Mouse (Mus musculus) stomach, postnatal 0 days (tissue): Measurements from ENCODE around the gene Marco. TPM values are rescaled to one million over a fixed set of nuclear protein-coding genes. Genes with fewer than 3 reads are reported as not detected.

Experiments
- ATAC-seq: fragments of 200-750 bp; cut with Nextera tagmentation; 2 replicates; pipeline ENCODE4 v1.8.0; 2017; ENCODE audit not compliant: low FRiP score, low TSS enrichment
- DNase-seq: peaks from one replicate; pipeline ENCODE4 v3.0.0-alpha.2; 2016; ENCODE audit warnings: low spot score
- H3K27ac ChIP-seq: fragments of 300-500 bp; sonication (generic); replicated peaks from 2 replicates; pipeline ENCODE4 v1.5.1; 2014; ENCODE audit warnings: mild to moderate bottlenecking, control low read depth
- H3K27me3 ChIP-seq: fragments of 300-500 bp; sonication (generic); 2 replicates; pipeline ENCODE4 v1.6.1; 2014; ENCODE audit warnings: low read length; ENCODE audit not compliant: control insufficient read depth, insufficient read depth
- H3K36me3 ChIP-seq: fragments of 300-500 bp; sonication (generic); 2 replicates; pipeline ENCODE4 v1.6.1; 2014; ENCODE audit warnings: low read length, mixed read lengths; ENCODE audit not compliant: control insufficient read depth, insufficient read depth
- H3K4me1 ChIP-seq: fragments of 300-500 bp; sonication (generic); replicated peaks from 2 replicates; pipeline ENCODE4 v1.6.1; 2014; ENCODE audit warnings: antibody characterized with exemption; ENCODE audit not compliant: control insufficient read depth, insufficient read depth
- H3K4me2 ChIP-seq: fragments of 300-500 bp; sonication (generic); replicated peaks from 2 replicates; pipeline ENCODE4 v1.6.1; 2014; ENCODE audit warnings: low read depth, mild to moderate bottlenecking, control low read depth, moderate library complexity
- H3K4me3 ChIP-seq: fragments of 300-500 bp; sonication (generic); 2 replicates; pipeline ENCODE4 v1.5.1; 2014; ENCODE audit warnings: low read depth, low read length, control low read depth
- H3K9ac ChIP-seq: fragments of 300-500 bp; sonication (generic); 2 replicates; pipeline ENCODE4 v1.6.1; 2014; ENCODE audit warnings: mild to moderate bottlenecking, low read length, control low read depth, mixed read lengths
- H3K9me3 ChIP-seq: fragments of 300-500 bp; sonication (generic); 2 replicates; pipeline ENCODE4 v1.6.1; 2016; ENCODE audit warnings: low read length; ENCODE audit not compliant: control insufficient read depth
- CTCF ChIP-seq: IDR thresholded peaks from 2 replicates; pipeline ENCODE4 v1.5.1; 2016; ENCODE audit warnings: antibody characterized with exemption, low read depth, mild to moderate bottlenecking, moderate library complexity
- EP300 ChIP-seq: optimal IDR thresholded peaks from 2 replicates; pipeline ENCODE3; 2016; ENCODE audit warnings: antibody characterized with exemption
- WGBS: fragments of 180-500 bp; shearing (Covaris S2); extraction: QIAGEN DNeasy Blood & Tissue Kit; methylation state at CpG from one replicate; pipeline ENCODE4 v1.1.7; 2014; 5-methylcytosine and 5-hydroxymethylcytosine counted together
- polyA plus RNA-seq: library from polyadenylated mRNA; unstranded; fragments of >200 nt; fragmentation: Nextera tagmentation; extraction: Ambion mirVana; gene quantifications from 2 replicates; pipeline ENCODE4 v1.2.1, GENCODE M21; 2015

Marco gene
- polyA plus RNA-seq, 1 experiment from 2014 or later = 0.07 TPM

DNA sequence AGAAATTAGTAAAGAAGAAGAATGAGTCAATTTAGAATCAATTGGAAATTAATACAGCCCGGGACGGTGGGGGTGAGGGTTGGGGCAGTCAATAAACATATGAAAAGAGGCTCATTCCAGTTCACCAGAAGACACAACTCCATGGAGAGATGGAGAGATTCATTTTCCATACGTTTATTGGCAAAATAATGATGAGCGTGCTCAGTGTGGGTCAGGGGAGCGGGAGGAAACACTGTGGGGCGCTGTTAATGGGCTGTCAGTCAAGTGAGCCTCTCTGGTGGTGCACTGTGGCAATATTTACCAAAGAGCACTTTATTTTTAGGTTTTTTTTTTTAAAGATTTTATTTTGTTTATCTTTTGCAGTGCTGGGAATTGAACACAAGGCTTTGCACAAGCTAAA lies 45.8 kb downstream of the Marco start:
- H3K36me3 ChIP-seq = no peaks in the 10 kb centered on the region
- no peak for ATAC-seq
- H3K4me2 ChIP-seq = no peak overlapping the region
- no peak overlapping the region for H3K4me3 ChIP-seq
- no peak overlapping the region for H3K9ac ChIP-seq
- 57% methylated on average over 6 of the region's 6 CpGs for WGBS
- H3K27ac ChIP-seq = no peak overlapping the region
- no peaks in the 10 kb centered on the region for H3K9me3 ChIP-seq
- H3K27me3 ChIP-seq = no peaks in the 10 kb centered on the region
- TF ChIP-seq EP300 (no peak), CTCF (no peak)
- H3K4me1 ChIP-seq = no peaks in the 10 kb centered on the region
- DNase-seq = no peak

DNA sequence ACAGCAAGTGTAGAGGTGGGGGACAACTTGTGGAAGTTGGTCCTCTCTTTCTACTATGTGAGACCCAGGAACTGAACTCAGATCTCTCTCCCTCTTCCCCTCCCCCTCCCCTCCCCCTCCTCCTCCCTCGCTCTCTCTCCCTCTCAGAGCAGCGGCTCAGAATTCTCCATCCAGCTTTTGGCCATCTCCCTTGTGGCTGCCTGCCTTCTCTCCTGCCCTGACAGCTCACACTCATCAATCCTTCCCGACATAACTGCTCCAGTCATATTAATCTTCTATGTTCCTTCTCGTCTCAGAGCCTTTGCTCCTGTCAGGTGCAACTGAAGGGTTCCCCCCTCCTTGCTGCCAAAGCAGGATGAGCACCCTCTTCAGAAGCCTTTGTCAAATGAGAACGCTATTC lies 46.3 kb downstream of the Marco start:
- no peak for ATAC-seq
- no peak for DNase-seq
- 38% methylated on average over 5 of the region's 5 CpGs for WGBS
- Histone ChIP-seq H3K4me3 (no peak overlapping the region), H3K4me2 (no peak overlapping the region), H3K36me3 (no peaks in the 10 kb centered on the region), H3K27me3 (no peaks in the 10 kb centered on the region), H3K9ac (no peak overlapping the region), H3K27ac (no peak overlapping the region), H3K9me3 (no peaks in the 10 kb centered on the region), H3K4me1 (no peaks in the 10 kb centered on the region)
- TF ChIP-seq CTCF (no peak), EP300 (no peak)

DNA sequence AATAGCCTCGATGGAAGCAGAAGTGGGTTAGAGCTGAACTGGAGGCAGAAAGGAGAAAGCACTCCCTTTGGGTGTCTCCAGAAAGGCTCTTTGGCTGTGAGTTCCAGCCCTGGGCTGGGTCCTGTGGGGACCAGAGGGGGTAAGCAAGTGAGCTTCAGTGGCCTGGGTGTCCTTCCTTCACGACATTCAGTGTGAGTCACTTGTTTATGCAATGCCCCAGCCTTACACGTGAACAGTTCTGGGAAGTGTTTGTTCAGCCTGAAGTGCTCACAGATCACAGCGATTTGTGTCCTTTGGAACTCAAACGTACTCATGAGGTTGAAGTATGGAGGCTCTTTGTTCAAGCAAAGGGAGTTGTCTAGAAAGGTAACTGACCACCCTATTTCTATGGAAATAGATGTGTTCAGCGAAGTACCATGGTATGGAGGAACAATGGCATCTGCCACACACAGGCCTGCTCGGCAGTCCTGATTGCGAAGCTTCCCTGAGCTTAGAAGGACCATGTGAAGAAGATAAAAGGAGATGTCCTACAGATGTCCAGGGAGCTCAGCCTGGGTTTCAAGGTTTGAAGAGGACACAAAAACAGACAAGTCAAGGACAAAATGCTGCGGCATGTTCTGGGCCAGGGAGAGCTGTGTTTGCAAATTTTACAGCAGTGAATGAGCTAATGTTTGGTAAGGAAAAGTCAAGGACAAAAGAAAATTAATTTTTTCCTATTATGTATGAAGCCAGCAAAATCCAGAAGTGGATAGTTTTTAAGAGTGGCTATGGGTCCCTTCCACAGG lies 53.1 kb downstream of the Marco start:
- Histone ChIP-seq H3K4me1 (no peaks in the 10 kb centered on the region), H3K4me3 (no peak overlapping the region), H3K9ac (no peak overlapping the region), H3K27me3 (no peaks in the 10 kb centered on the region), H3K27ac (no peak overlapping the region), H3K36me3 (no peaks in the 10 kb centered on the region), H3K4me2 (no peak overlapping the region), H3K9me3 (no peaks in the 10 kb centered on the region)
- DNase-seq (no peak), ATAC-seq (no peak)
- TF ChIP-seq CTCF (no peak), EP300 (no peak)
- WGBS = 66% methylated on average over 9 of the region's 9 CpGs

DNA sequence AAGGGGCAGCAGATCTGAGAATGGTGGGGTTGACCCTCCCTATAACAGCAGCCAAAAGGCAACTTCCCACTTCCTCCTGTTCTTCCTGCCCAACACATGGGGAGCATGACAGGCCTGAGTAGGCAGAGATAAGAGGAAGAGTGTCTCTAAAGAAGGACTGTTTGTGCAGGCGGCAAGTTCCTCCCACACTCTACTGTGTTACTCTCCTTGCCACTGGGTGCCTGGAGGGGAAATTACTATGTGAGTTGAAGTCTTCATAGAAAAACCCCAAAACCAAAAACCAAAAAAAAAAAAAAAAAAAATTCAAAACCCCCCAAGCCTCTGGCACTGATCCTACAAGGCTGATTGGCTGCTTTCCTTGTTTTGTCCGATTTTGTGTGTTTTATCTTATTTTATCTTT lies 55.2 kb downstream of the Marco start:
- H3K4me1 ChIP-seq = no peaks in the 10 kb centered on the region
- no peak overlapping the region for H3K4me2 ChIP-seq
- ATAC-seq (no peak), DNase-seq (no peak)
- TF ChIP-seq CTCF = no peak
- TF ChIP-seq EP300 = no peak
- no peaks in the 10 kb centered on the region for H3K9me3 ChIP-seq
- no peak overlapping the region for H3K4me3 ChIP-seq
- no peak overlapping the region for H3K9ac ChIP-seq
- no peaks in the 10 kb centered on the region for H3K27me3 ChIP-seq
- no peaks in the 10 kb centered on the region for H3K36me3 ChIP-seq
- 62% methylated on average over 2 of the region's 2 CpGs for WGBS
- no peak overlapping the region for H3K27ac ChIP-seq

DNA sequence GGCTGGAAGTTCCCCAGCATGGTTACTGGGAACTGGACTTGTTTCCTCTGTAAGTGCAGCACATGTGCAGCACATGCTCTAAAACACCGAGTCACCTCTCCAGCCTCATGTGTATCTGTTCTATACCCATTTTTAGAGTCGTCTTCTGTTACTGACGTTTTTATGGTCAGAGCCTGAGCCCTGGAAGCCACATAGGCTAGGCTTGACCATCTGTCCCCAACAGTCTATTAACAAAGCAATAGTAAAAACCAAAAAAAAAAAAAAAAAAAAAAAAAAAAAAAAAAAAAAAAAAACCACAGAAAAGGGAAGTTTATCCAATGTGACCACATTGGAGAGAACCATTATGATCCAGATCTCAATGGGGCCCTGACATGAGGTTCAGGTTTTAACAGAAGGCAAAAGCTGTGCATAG lies 61.6 kb downstream of the Marco start:
- ATAC-seq = no peak
- H3K4me2 ChIP-seq = no peak overlapping the region
- 85% methylated on average over 3 of the region's 3 CpGs for WGBS
- H3K9me3 ChIP-seq = no peaks in the 10 kb centered on the region
- H3K36me3 ChIP-seq = no peaks in the 10 kb centered on the region
- no peaks in the 10 kb centered on the region for H3K4me1 ChIP-seq
- H3K27ac ChIP-seq = no peak overlapping the region
- no peaks in the 10 kb centered on the region for H3K27me3 ChIP-seq
- DNase-seq = no peak
- TF ChIP-seq CTCF = no peak
- TF ChIP-seq EP300 = no peak
- no peak overlapping the region for H3K4me3 ChIP-seq
- no peak overlapping the region for H3K9ac ChIP-seq

DNA sequence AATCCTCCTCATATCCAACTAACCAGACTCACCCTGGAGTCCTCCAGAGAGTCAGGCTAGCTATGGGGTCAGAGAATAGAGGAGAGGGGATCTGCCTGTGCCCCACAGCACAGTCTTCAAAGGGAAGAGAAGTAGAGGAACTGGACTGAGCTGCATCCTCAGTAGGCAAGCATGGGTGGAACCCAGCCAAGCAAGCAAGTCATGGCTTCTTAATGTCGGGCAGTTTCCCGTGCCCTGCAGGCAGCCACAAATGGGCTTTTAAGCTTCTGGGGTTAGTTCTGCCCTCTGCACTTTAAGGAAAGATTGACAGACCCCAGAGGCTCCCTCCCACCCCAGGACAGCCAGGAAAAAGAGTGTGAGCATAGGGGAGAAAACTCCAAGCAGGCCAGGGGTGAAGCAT lies 63.2 kb downstream of the Marco start:
- Histone ChIP-seq H3K27me3 (no peaks in the 10 kb centered on the region), H3K36me3 (no peaks in the 10 kb centered on the region), H3K9me3 (no peaks in the 10 kb centered on the region), H3K4me1 (no peaks in the 10 kb centered on the region), H3K9ac (no peak overlapping the region), H3K4me2 (no peak overlapping the region), H3K4me3 (no peak overlapping the region), H3K27ac (no peak overlapping the region)
- no peak for TF ChIP-seq CTCF
- no peak for TF ChIP-seq EP300
- ATAC-seq (no peak), DNase-seq (no peak)
- WGBS = 32% methylated on average over 2 of the region's 2 CpGs
